Mouse (Mus musculus): ENCODE data around the gene Akr1c14.

- TF ChIP-seq CTCF (IDR thresholded peaks at IDR 0.05; ENCODE audit: control insufficient read depth, insufficient read depth, low read length) (no peak), POLR2A (IDR thresholded peaks at IDR 0.05; ENCODE audit: borderline replicate concordance, control insufficient read depth, low read depth, low read length) (no peak)
Observed at GRCm38 (mm10) chr13:4049655-4050054, 844 bp downstream of the Akr1c14 start.

Data from bone marrow, adult 2 months (tissue).